Mouse (Mus musculus): ENCODE results near the gene Zfp706. TPM values are rescaled to one million over a fixed set of nuclear protein-coding genes. Genes with fewer than 3 reads are reported as not detected.

The Zfp706 gene
- polyA plus RNA-seq, 1 experiment from 2014 or later = 421 TPM

- no peaks in the 10 kb centered on the region for H3K9me3 ChIP-seq (replicated peaks; ENCODE audit: control insufficient read depth, low read length)
- H3K4me2 ChIP-seq = no peak overlapping the region
- H3K9ac ChIP-seq (ENCODE audit: low read depth, low read length) = no peak overlapping the region
- no peaks in the 10 kb centered on the region for H3K36me3 ChIP-seq (ENCODE audit: control insufficient read depth, insufficient read depth, low read length)
- WGBS (ENCODE audit: insufficient replicate concordance) = 84% methylated on average over 11 of the region's 11 CpGs
- no peaks in the 10 kb centered on the region for H3K27me3 ChIP-seq (ENCODE audit: control insufficient read depth, insufficient read depth, low read length)
- H3K27ac ChIP-seq (ENCODE audit: low read depth, low read length) = no peak overlapping the region
- peaks cover 40% of the 10 kb centered on the region for H3K4me1 ChIP-seq (ENCODE audit: control insufficient read depth, insufficient read depth, low read length)
- ATAC-seq (replicated peaks; ENCODE audit: insufficient number of reproducible peaks, low FRiP score, low TSS enrichment) = no peak
- no peak overlapping the region for H3K4me3 ChIP-seq (ENCODE audit: low read depth, low read length)
Observed at GRCm38 (mm10) chr15:36989922-36990321, 17.7 kb downstream of the Zfp706 start.

GRCm38 (mm10) chr15:36988718-36989115 is 18.9 kb downstream of the Zfp706 start:
- H3K4me1 ChIP-seq (ENCODE audit: control insufficient read depth, insufficient read depth, low read length) = peaks cover 49% of the 10 kb centered on the region
- H3K4me3 ChIP-seq (ENCODE audit: low read depth, low read length) = no peak overlapping the region
- no peak for ATAC-seq (replicated peaks; ENCODE audit: insufficient number of reproducible peaks, low FRiP score, low TSS enrichment)
- no peaks in the 10 kb centered on the region for H3K36me3 ChIP-seq (ENCODE audit: control insufficient read depth, insufficient read depth, low read length)
- no peaks in the 10 kb centered on the region for H3K9me3 ChIP-seq (replicated peaks; ENCODE audit: control insufficient read depth, low read length)
- no peak overlapping the region for H3K4me2 ChIP-seq
- WGBS (ENCODE audit: insufficient replicate concordance) = 74% methylated on average over 2 of the region's 2 CpGs
- no peak overlapping the region for H3K9ac ChIP-seq (ENCODE audit: low read depth, low read length)
- H3K27ac ChIP-seq (ENCODE audit: low read depth, low read length) = peak overlapping the region; percentile 93
- H3K27me3 ChIP-seq (ENCODE audit: control insufficient read depth, insufficient read depth, low read length) = no peaks in the 10 kb centered on the region

GRCm38 (mm10) chr15:36987976-36988717 is 19.4 kb downstream of the Zfp706 start:
- Histone ChIP-seq H3K9ac (ENCODE audit: low read depth, low read length) (peak overlapping the region; percentile 48), H3K27me3 (ENCODE audit: control insufficient read depth, insufficient read depth, low read length) (no peaks in the 10 kb centered on the region), H3K27ac (ENCODE audit: low read depth, low read length) (peak overlapping the region; percentile 93), H3K36me3 (ENCODE audit: control insufficient read depth, insufficient read depth, low read length) (no peaks in the 10 kb centered on the region), H3K4me1 (ENCODE audit: control insufficient read depth, insufficient read depth, low read length) (peaks cover 51% of the 10 kb centered on the region), H3K9me3 (replicated peaks; ENCODE audit: control insufficient read depth, low read length) (no peaks in the 10 kb centered on the region), H3K4me3 (ENCODE audit: low read depth, low read length) (no peak overlapping the region), H3K4me2 (no peak overlapping the region)
- WGBS (ENCODE audit: insufficient replicate concordance) = 73% methylated on average over 13 of the region's 13 CpGs
- ATAC-seq (replicated peaks; ENCODE audit: insufficient number of reproducible peaks, low FRiP score, low TSS enrichment) = no peak

- Histone ChIP-seq H3K9ac (ENCODE audit: low read depth, low read length) (peak overlapping the region; percentile 60), H3K9me3 (replicated peaks; ENCODE audit: control insufficient read depth, low read length) (no peaks in the 10 kb centered on the region), H3K4me2 (peak overlapping the region; percentile 54), H3K27ac (ENCODE audit: low read depth, low read length) (peak overlapping the region; percentile 93), H3K4me3 (ENCODE audit: low read depth, low read length) (no peak overlapping the region), H3K36me3 (ENCODE audit: control insufficient read depth, insufficient read depth, low read length) (no peaks in the 10 kb centered on the region), H3K27me3 (ENCODE audit: control insufficient read depth, insufficient read depth, low read length) (no peaks in the 10 kb centered on the region), H3K4me1 (ENCODE audit: control insufficient read depth, insufficient read depth, low read length) (peaks cover 51% of the 10 kb centered on the region)
- ATAC-seq (replicated peaks; ENCODE audit: insufficient number of reproducible peaks, low FRiP score, low TSS enrichment) = peak; percentile 66
- WGBS (ENCODE audit: insufficient replicate concordance) = 41% methylated on average over 6 of the region's 6 CpGs
Observed at GRCm38 (mm10) chr15:36987211-36987877, 20.2 kb downstream of the Zfp706 start.

- Histone ChIP-seq H3K4me2 (no peak overlapping the region), H3K36me3 (ENCODE audit: control insufficient read depth, insufficient read depth, low read length) (no peaks in the 10 kb centered on the region), H3K27ac (ENCODE audit: low read depth, low read length) (peak overlapping the region; percentile 51), H3K27me3 (ENCODE audit: control insufficient read depth, insufficient read depth, low read length) (no peaks in the 10 kb centered on the region), H3K9me3 (replicated peaks; ENCODE audit: control insufficient read depth, low read length) (no peaks in the 10 kb centered on the region), H3K9ac (ENCODE audit: low read depth, low read length) (no peak overlapping the region), H3K4me3 (ENCODE audit: low read depth, low read length) (no peak overlapping the region), H3K4me1 (ENCODE audit: control insufficient read depth, insufficient read depth, low read length) (peaks cover 51% of the 10 kb centered on the region)
- no peak for ATAC-seq (replicated peaks; ENCODE audit: insufficient number of reproducible peaks, low FRiP score, low TSS enrichment)
- WGBS (ENCODE audit: insufficient replicate concordance) = 46% methylated on average over 6 of the region's 6 CpGs
Observed at GRCm38 (mm10) chr15:36985567-36985925, 22.0 kb downstream of the Zfp706 start.

- H3K4me1 ChIP-seq (ENCODE audit: control insufficient read depth, insufficient read depth, low read length) = peaks cover 55% of the 10 kb centered on the region
- WGBS (ENCODE audit: insufficient replicate concordance) = 66% methylated on average over 1 of the region's 1 CpGs
Observed at GRCm38 (mm10) chr15:36984921-36985566, 22.5 kb downstream of the Zfp706 start.

GRCm38 (mm10) chr15:36983455-36983854 is 24.1 kb downstream of the Zfp706 start:
- Histone ChIP-seq H3K4me2 (no peak overlapping the region), H3K9me3 (replicated peaks; ENCODE audit: control insufficient read depth, low read length) (no peaks in the 10 kb centered on the region), H3K9ac (ENCODE audit: low read depth, low read length) (0 out of 2 replicates have a peak overlapping the region, but pooled peaks have one; percentile 5), H3K36me3 (ENCODE audit: control insufficient read depth, insufficient read depth, low read length) (no peaks in the 10 kb centered on the region), H3K27me3 (ENCODE audit: control insufficient read depth, insufficient read depth, low read length) (no peaks in the 10 kb centered on the region), H3K27ac (ENCODE audit: low read depth, low read length) (no peak overlapping the region), H3K4me1 (ENCODE audit: control insufficient read depth, insufficient read depth, low read length) (peaks cover 52% of the 10 kb centered on the region), H3K4me3 (ENCODE audit: low read depth, low read length) (no peak overlapping the region)
- no peak for ATAC-seq (replicated peaks; ENCODE audit: insufficient number of reproducible peaks, low FRiP score, low TSS enrichment)
- WGBS (ENCODE audit: insufficient replicate concordance) = 77% methylated on average over 3 of the region's 3 CpGs

More at GRCm38 (mm10) chr15:36984921-36985566, 22.5 kb downstream of the Zfp706 start:
- Histone ChIP-seq H3K9me3 (replicated peaks; ENCODE audit: control insufficient read depth, low read length) (no peaks in the 10 kb centered on the region), H3K36me3 (ENCODE audit: control insufficient read depth, insufficient read depth, low read length) (no peaks in the 10 kb centered on the region), H3K9ac (ENCODE audit: low read depth, low read length) (no peak overlapping the region), H3K27me3 (ENCODE audit: control insufficient read depth, insufficient read depth, low read length) (no peaks in the 10 kb centered on the region), H3K4me2 (no peak overlapping the region), H3K4me3 (ENCODE audit: low read depth, low read length) (no peak overlapping the region), H3K27ac (ENCODE audit: low read depth, low read length) (peak overlapping the region; percentile 51)
- no peak for ATAC-seq (replicated peaks; ENCODE audit: insufficient number of reproducible peaks, low FRiP score, low TSS enrichment)

GRCm38 (mm10) chr15:36980238-36980637 is 27.3 kb downstream of the Zfp706 start:
- Histone ChIP-seq H3K4me2 (peak overlapping the region; percentile 55), H3K4me3 (ENCODE audit: low read depth, low read length) (peak overlapping the region; percentile 37; the same call in 1 of the 2 replicates), H3K27me3 (ENCODE audit: control insufficient read depth, insufficient read depth, low read length) (no peaks in the 10 kb centered on the region), H3K27ac (ENCODE audit: low read depth, low read length) (no peak overlapping the region), H3K9ac (ENCODE audit: low read depth, low read length) (peak overlapping the region; percentile 44), H3K9me3 (replicated peaks; ENCODE audit: control insufficient read depth, low read length) (no peaks in the 10 kb centered on the region), H3K36me3 (ENCODE audit: control insufficient read depth, insufficient read depth, low read length) (no peaks in the 10 kb centered on the region), H3K4me1 (ENCODE audit: control insufficient read depth, insufficient read depth, low read length) (peaks cover 26% of the 10 kb centered on the region)
- no peak for ATAC-seq (replicated peaks; ENCODE audit: insufficient number of reproducible peaks, low FRiP score, low TSS enrichment)
- 45% methylated on average over 8 of the region's 8 CpGs for WGBS (ENCODE audit: insufficient replicate concordance)

Data from heart, embryonic 11.5 days (tissue).